Mouse (Mus musculus) spleen, adult 18-20 months (tissue): ENCODE data around the gene Aldh1a1.

Experiments used
- DNase-seq, 2 experiments: peaks; one replicate each; pipeline ENCODE4 v3.0.0; 2022; ENCODE audit warnings: mixed read lengths in 2 of 2

The Aldh1a1 gene

GRCm38 (mm10) chr19:20677697-20678355 is 185.3 kb downstream of the Aldh1a1 start:
- no peak for DNase-seq
